Mouse (Mus musculus): Measurements from ENCODE around the gene Kcnf1. TPM values are rescaled to one million over a fixed set of nuclear protein-coding genes. Genes with fewer than 3 reads are reported as not detected.
A peak's percentile ranks its signal among the peaks of the same experiment; 100 is the strongest.

Kcnf1 gene
- polyA plus RNA-seq, 1 experiment from 2014 or later, result 4.9 TPM

- Histone ChIP-seq H3K36me3 (ENCODE audit: control insufficient read depth, insufficient read depth, low read length) (no peaks in the 10 kb centered on the region), H3K27me3 (replicated peaks; ENCODE audit: control insufficient read depth, insufficient read depth, low read length) (peaks cover 9% of the 10 kb centered on the region), H3K4me2 (ENCODE audit: low read length) (peak overlapping the region; percentile 99), H3K4me3 (ENCODE audit: low read length) (no peak overlapping the region), H3K9ac (ENCODE audit: low read depth, low read length) (no peak overlapping the region), H3K27ac (ENCODE audit: low read depth, low read length) (no peak overlapping the region), H3K9me3 (ENCODE audit: control insufficient read depth, low read length) (no peaks in the 10 kb centered on the region), H3K4me1 (ENCODE audit: control insufficient read depth, insufficient read depth, low read depth, low read length) (peaks cover 8% of the 10 kb centered on the region; the same call in 1 of the 2 replicates)
- WGBS, result 78% methylated on average over 10 of the region's 10 CpGs
- ATAC-seq, result no peak
These were observed 2.4 kb downstream of the Kcnf1 start for GRCm38 (mm10) chr12:17174134-17174893.

DNA sequence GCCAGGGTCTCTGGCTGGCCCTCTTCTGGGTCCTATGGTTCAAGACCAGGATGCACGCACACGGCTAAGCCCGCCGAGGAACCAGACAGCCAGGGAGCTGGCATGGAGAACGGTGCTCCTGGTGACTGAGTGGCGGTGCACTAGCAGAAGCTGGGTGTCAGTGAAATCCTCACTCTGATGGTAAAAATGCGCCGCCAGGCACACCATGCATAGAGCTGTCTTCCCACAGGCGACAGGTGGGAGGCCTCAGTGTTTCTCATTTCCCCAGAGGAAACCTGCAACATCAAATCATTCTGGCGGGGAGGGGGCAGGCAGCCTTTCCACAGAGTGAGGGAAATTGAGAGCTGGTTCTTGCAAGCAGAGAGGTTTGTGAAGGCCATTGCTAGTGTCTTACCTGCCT, 6.3 kb downstream of the Kcnf1 start:
- WGBS, result 85% methylated on average over 10 of the region's 10 CpGs
- no peak overlapping the region for H3K27ac ChIP-seq (ENCODE audit: low read depth, low read length)
- no peak overlapping the region for H3K9ac ChIP-seq (ENCODE audit: low read depth, low read length)
- H3K4me3 ChIP-seq (ENCODE audit: low read length), result no peak overlapping the region
- ATAC-seq, result no peak
- H3K9me3 ChIP-seq (ENCODE audit: control insufficient read depth, low read length), result no peaks in the 10 kb centered on the region
- H3K4me1 ChIP-seq (ENCODE audit: control insufficient read depth, insufficient read depth, low read depth, low read length), result 0 out of 2 replicates have a peak, but pooled peaks cover 4% of the 10 kb centered on the region
- no peaks in the 10 kb centered on the region for H3K36me3 ChIP-seq (ENCODE audit: control insufficient read depth, insufficient read depth, low read length)
- no peak overlapping the region for H3K4me2 ChIP-seq (ENCODE audit: low read length)
- peaks cover 9% of the 10 kb centered on the region for H3K27me3 ChIP-seq (replicated peaks; ENCODE audit: control insufficient read depth, insufficient read depth, low read length)

GRCm38 (mm10) chr12:17166116-17166515, 10.6 kb downstream of the Kcnf1 start:
- Histone ChIP-seq H3K4me2 (ENCODE audit: low read length) (no peak overlapping the region), H3K27ac (ENCODE audit: low read depth, low read length) (no peak overlapping the region), H3K27me3 (replicated peaks; ENCODE audit: control insufficient read depth, insufficient read depth, low read length) (no peaks in the 10 kb centered on the region), H3K9ac (ENCODE audit: low read depth, low read length) (no peak overlapping the region), H3K4me1 (ENCODE audit: control insufficient read depth, insufficient read depth, low read depth, low read length) (no peaks in the 10 kb centered on the region), H3K9me3 (ENCODE audit: control insufficient read depth, low read length) (no peaks in the 10 kb centered on the region), H3K36me3 (ENCODE audit: control insufficient read depth, insufficient read depth, low read length) (no peaks in the 10 kb centered on the region), H3K4me3 (ENCODE audit: low read length) (no peak overlapping the region)
- ATAC-seq, result no peak
- 82% methylated on average over 2 of the region's 2 CpGs for WGBS

DNA sequence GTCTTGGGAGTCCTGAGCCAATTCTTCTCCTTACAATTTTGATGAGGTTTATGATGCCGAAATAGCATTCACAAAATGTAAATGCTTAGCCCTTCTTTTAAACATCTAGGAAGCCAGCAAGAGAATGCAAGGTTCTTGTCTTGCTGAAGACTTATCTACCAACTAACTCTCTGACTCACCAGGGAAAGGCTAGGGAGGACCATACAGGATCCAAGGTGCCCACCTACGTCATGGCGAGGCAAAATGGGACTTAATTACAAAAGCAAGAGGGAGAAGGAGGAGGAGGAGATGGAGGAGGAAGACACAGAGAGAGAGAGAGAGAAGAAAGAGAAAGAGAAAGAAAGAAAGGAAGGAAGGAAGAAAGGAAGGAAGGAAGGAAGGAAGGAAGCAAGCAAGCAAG, 12.7 kb downstream of the Kcnf1 start:
- H3K4me2 ChIP-seq (ENCODE audit: low read length), result no peak overlapping the region
- no peak overlapping the region for H3K4me3 ChIP-seq (ENCODE audit: low read length)
- WGBS, result 95% methylated on average over 3 of the region's 3 CpGs
- no peaks in the 10 kb centered on the region for H3K36me3 ChIP-seq (ENCODE audit: control insufficient read depth, insufficient read depth, low read length)
- no peak for ATAC-seq
- H3K9me3 ChIP-seq (ENCODE audit: control insufficient read depth, low read length), result no peaks in the 10 kb centered on the region
- H3K27me3 ChIP-seq (replicated peaks; ENCODE audit: control insufficient read depth, insufficient read depth, low read length), result no peaks in the 10 kb centered on the region
- H3K27ac ChIP-seq (ENCODE audit: low read depth, low read length), result no peak overlapping the region
- no peaks in the 10 kb centered on the region for H3K4me1 ChIP-seq (ENCODE audit: control insufficient read depth, insufficient read depth, low read depth, low read length)
- no peak overlapping the region for H3K9ac ChIP-seq (ENCODE audit: low read depth, low read length)

GRCm38 (mm10) chr12:17159549-17159948, 17.1 kb downstream of the Kcnf1 start:
- Histone ChIP-seq H3K4me2 (ENCODE audit: low read length) (no peak overlapping the region), H3K4me3 (ENCODE audit: low read length) (no peak overlapping the region), H3K4me1 (ENCODE audit: control insufficient read depth, insufficient read depth, low read depth, low read length) (no peaks in the 10 kb centered on the region), H3K27me3 (replicated peaks; ENCODE audit: control insufficient read depth, insufficient read depth, low read length) (no peaks in the 10 kb centered on the region), H3K9me3 (ENCODE audit: control insufficient read depth, low read length) (no peaks in the 10 kb centered on the region), H3K36me3 (ENCODE audit: control insufficient read depth, insufficient read depth, low read length) (no peaks in the 10 kb centered on the region), H3K9ac (ENCODE audit: low read depth, low read length) (no peak overlapping the region), H3K27ac (ENCODE audit: low read depth, low read length) (no peak overlapping the region)
- 81% methylated on average over 7 of the region's 7 CpGs for WGBS
- no peak for ATAC-seq

- no peaks in the 10 kb centered on the region for H3K27me3 ChIP-seq (replicated peaks; ENCODE audit: control insufficient read depth, insufficient read depth, low read length)
- no peak overlapping the region for H3K9ac ChIP-seq (ENCODE audit: low read depth, low read length)
- WGBS, result 91% methylated on average over 15 of the region's 15 CpGs
- H3K4me2 ChIP-seq (ENCODE audit: low read length), result no peak overlapping the region
- H3K4me1 ChIP-seq (ENCODE audit: control insufficient read depth, insufficient read depth, low read depth, low read length), result no peaks in the 10 kb centered on the region
- H3K27ac ChIP-seq (ENCODE audit: low read depth, low read length), result no peak overlapping the region
- H3K36me3 ChIP-seq (ENCODE audit: control insufficient read depth, insufficient read depth, low read length), result no peaks in the 10 kb centered on the region
- H3K9me3 ChIP-seq (ENCODE audit: control insufficient read depth, low read length), result no peaks in the 10 kb centered on the region
- H3K4me3 ChIP-seq (ENCODE audit: low read length), result no peak overlapping the region
- no peak for ATAC-seq
These were observed 19.1 kb downstream of the Kcnf1 start for GRCm38 (mm10) chr12:17157558-17157957.

DNA sequence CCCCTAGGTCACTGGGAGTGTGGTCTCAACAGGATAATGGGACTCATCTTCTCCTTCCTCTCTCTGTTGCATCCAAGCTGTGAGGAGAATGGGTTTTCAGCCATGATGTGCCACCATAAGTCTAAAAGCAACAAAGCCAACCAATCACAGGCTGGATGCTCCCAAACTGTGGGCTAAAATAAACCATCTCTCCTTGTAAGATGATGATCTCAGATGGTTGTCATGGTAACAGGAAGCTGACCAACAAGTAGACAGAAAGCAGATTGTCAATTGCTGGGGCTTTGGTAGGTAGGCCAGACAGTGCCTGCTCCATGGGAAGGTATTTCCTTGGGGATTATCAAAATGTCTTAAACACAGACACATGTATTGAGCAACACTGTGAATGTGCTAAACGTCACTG, 20.9 kb downstream of the Kcnf1 start:
- H3K27ac ChIP-seq (ENCODE audit: low read depth, low read length), result no peak overlapping the region

DNA sequence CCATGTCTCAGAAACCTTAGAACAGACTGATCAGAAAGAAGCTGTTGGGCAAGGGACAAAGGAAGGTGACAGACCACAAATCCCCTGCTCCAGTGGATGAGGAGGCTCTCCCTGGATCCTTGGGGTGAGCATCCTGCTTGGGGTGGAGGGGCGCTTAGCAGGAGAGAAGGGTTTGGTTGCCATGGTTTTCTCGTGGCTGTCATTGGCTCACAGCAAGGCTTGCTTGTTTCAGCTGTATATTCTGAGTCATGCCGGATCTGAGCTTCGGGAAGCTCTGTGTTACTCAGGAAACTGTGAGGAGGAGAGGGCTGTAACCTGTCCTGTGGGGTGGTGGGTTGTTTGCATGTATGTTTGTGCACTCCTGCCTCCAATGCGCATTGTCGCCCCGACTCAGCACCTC, 23.8 kb downstream of the Kcnf1 start:
- Histone ChIP-seq H3K9ac (ENCODE audit: low read depth, low read length) (no peak overlapping the region), H3K9me3 (ENCODE audit: control insufficient read depth, low read length) (no peaks in the 10 kb centered on the region), H3K4me3 (ENCODE audit: low read length) (no peak overlapping the region), H3K27me3 (replicated peaks; ENCODE audit: control insufficient read depth, insufficient read depth, low read length) (no peaks in the 10 kb centered on the region), H3K4me1 (ENCODE audit: control insufficient read depth, insufficient read depth, low read depth, low read length) (no peaks in the 10 kb centered on the region; the same call in 1 of the 2 replicates), H3K36me3 (ENCODE audit: control insufficient read depth, insufficient read depth, low read length) (no peaks in the 10 kb centered on the region), H3K4me2 (ENCODE audit: low read length) (no peak overlapping the region), H3K27ac (ENCODE audit: low read depth, low read length) (no peak overlapping the region)
- whole genome bisulfite sequencing, result 71% methylated on average over 7 of the region's 7 CpGs
- peak; percentile 37; the same call in 1 of the 2 replicates for ATAC-seq

More for the DNA sequence above, 20.9 kb downstream of the Kcnf1 start:
- 79% methylated on average over 1 of the region's 1 CpGs for WGBS
- Histone ChIP-seq H3K4me2 (ENCODE audit: low read length) (no peak overlapping the region), H3K4me1 (ENCODE audit: control insufficient read depth, insufficient read depth, low read depth, low read length) (no peaks in the 10 kb centered on the region), H3K9ac (ENCODE audit: low read depth, low read length) (no peak overlapping the region), H3K9me3 (ENCODE audit: control insufficient read depth, low read length) (no peaks in the 10 kb centered on the region), H3K36me3 (ENCODE audit: control insufficient read depth, insufficient read depth, low read length) (no peaks in the 10 kb centered on the region), H3K4me3 (ENCODE audit: low read length) (no peak overlapping the region), H3K27me3 (replicated peaks; ENCODE audit: control insufficient read depth, insufficient read depth, low read length) (no peaks in the 10 kb centered on the region)
- no peak for ATAC-seq

DNA sequence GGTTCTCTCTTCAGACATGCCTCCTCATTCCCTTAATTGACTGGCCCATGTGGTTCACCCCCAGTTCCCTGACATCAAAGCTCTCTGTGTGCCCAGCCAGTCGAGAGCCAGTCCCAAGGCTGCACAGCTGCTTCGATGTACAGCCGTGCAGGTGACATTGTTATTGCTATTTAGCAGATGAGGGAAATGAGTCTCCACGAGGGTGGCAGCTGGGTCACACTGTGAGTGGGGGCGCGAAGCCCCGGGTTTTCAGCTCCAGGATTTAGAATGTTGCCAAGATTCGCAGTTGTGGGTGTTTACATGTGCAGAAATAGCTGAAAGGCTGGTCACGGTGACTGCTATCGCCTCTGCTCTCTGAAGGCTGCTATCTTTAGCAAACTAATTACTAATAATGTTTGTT, 27.8 kb downstream of the Kcnf1 start:
- H3K4me2 ChIP-seq (ENCODE audit: low read length), result no peak overlapping the region
- H3K9me3 ChIP-seq (ENCODE audit: control insufficient read depth, low read length), result no peaks in the 10 kb centered on the region
- 0 out of 2 replicates have a peak, but pooled peaks have one; percentile 25 for ATAC-seq
- H3K4me3 ChIP-seq (ENCODE audit: low read length), result no peak overlapping the region
- WGBS, result 48% methylated on average over 10 of the region's 10 CpGs
- no peak overlapping the region for H3K27ac ChIP-seq (ENCODE audit: low read depth, low read length)
- H3K36me3 ChIP-seq (ENCODE audit: control insufficient read depth, insufficient read depth, low read length), result no peaks in the 10 kb centered on the region
- H3K4me1 ChIP-seq (ENCODE audit: control insufficient read depth, insufficient read depth, low read depth, low read length), result no peaks in the 10 kb centered on the region; the same call in 1 of the 2 replicates
- no peak overlapping the region for H3K9ac ChIP-seq (ENCODE audit: low read depth, low read length)
- no peaks in the 10 kb centered on the region for H3K27me3 ChIP-seq (replicated peaks; ENCODE audit: control insufficient read depth, insufficient read depth, low read length)

All from hindbrain, embryonic 16.5 days (tissue).